Mouse (Mus musculus) midbrain, embryonic 16.5 days (tissue): ENCODE measurements around the gene Zdhhc8. TPM values are rescaled to one million over a fixed set of nuclear protein-coding genes. Genes with fewer than 3 reads are reported as not detected.

Experiments used
- ATAC-seq: fragments of 200-750 bp; cut with Nextera tagmentation; 2 replicates; pipeline ENCODE4 v1.8.0; 2017; ENCODE audit warnings: moderate TSS enrichment
- H3K27ac ChIP-seq: fragments of 300-500 bp; sonication (generic); 2 replicates; pipeline ENCODE4 v1.5.1; 2014; ENCODE audit warnings: mild to moderate bottlenecking, low read length, mixed read lengths
- H3K27me3 ChIP-seq: fragments of 300-500 bp; sonication (generic); 2 replicates; pipeline ENCODE4 v1.6.1; 2014; ENCODE audit warnings: low read depth, low read length, mixed read lengths; ENCODE audit not compliant: control insufficient read depth, insufficient read depth
- H3K36me3 ChIP-seq: fragments of 300-500 bp; sonication (generic); 2 replicates; pipeline ENCODE4 v1.6.1; 2014; ENCODE audit warnings: mild to moderate bottlenecking, low read length, moderate library complexity, mixed read lengths; ENCODE audit not compliant: control insufficient read depth, insufficient read depth
- H3K4me1 ChIP-seq: fragments of 300-500 bp; sonication (generic); 2 replicates; pipeline ENCODE4 v1.6.1; 2014; ENCODE audit warnings: mild to moderate bottlenecking, low read length, mixed read lengths; ENCODE audit not compliant: control insufficient read depth, insufficient read depth
- H3K4me2 ChIP-seq: fragments of 300-500 bp; sonication (generic); 2 replicates; pipeline ENCODE4 v1.6.1; 2014; ENCODE audit warnings: mild to moderate bottlenecking, low read length, mixed read lengths
- H3K4me3 ChIP-seq: fragments of 300-500 bp; sonication (generic); 2 replicates; pipeline ENCODE4 v1.5.1; 2014; ENCODE audit warnings: low read depth, mild to moderate bottlenecking, low read length, moderate library complexity, mixed read lengths
- H3K9ac ChIP-seq: fragments of 300-500 bp; sonication (generic); 2 replicates; pipeline ENCODE4 v1.6.1; 2014; ENCODE audit warnings: low read depth, low read length, mixed read lengths
- H3K9me3 ChIP-seq: fragments of 300-500 bp; sonication (generic); replicated peaks from 2 replicates; pipeline ENCODE4 v1.6.1; 2014; ENCODE audit warnings: mild to moderate bottlenecking, low read length, mixed read lengths; ENCODE audit not compliant: control insufficient read depth, poor library complexity, severe bottlenecking
- WGBS: fragments of 180-500 bp; shearing (Covaris S2); extraction: QIAGEN DNeasy Blood & Tissue Kit; methylation state at CpG from one replicate; pipeline ENCODE4 v1.1.7; 2014; 5-methylcytosine and 5-hydroxymethylcytosine counted together
- polyA plus RNA-seq: library from polyadenylated mRNA; unstranded; fragments of >200 nt; fragmentation: Nextera tagmentation; extraction: Ambion mirVana; gene quantifications from 2 replicates; pipeline ENCODE4 v1.2.1, GENCODE M21; 2015

Gene Zdhhc8
- polyA plus RNA-seq, 1 experiment from 2014 or later: 13.8 TPM

- no peaks in the 10 kb centered on the region for H3K27me3 ChIP-seq
- H3K4me1 ChIP-seq: peaks cover 31% of the 10 kb centered on the region
- H3K9me3 ChIP-seq: no peaks in the 10 kb centered on the region
- peaks cover 3% of the 10 kb centered on the region; the same call in 1 of the 2 replicates for H3K36me3 ChIP-seq
- WGBS: 19% methylated on average over 13 of the region's 13 CpGs
- H3K27ac ChIP-seq: no peak overlapping the region; the same call in none of the 2 replicates
- H3K4me3 ChIP-seq: peak overlapping the region; percentile 90
- H3K9ac ChIP-seq: peak overlapping the region; percentile 84
- peak; percentile 11; the same call in 1 of the 2 replicates for ATAC-seq
- H3K4me2 ChIP-seq: peak overlapping the region; percentile 89
These were observed 841 bp downstream of the Zdhhc8 start for GRCm38 (mm10) chr16:18233919-18234670.

- peaks cover 31% of the 10 kb centered on the region for H3K4me1 ChIP-seq
- H3K9ac ChIP-seq: peak overlapping the region; percentile 84; the same call in 1 of the 2 replicates
- WGBS: 79% methylated on average over 1 of the region's 1 CpGs
These were observed 1.5 kb downstream of the Zdhhc8 start for GRCm38 (mm10) chr16:18233451-18233850.

GRCm38 (mm10) chr16:18231451-18231850 lies 3.5 kb downstream of the Zdhhc8 start:
- H3K9me3 ChIP-seq: no peaks in the 10 kb centered on the region
- peaks cover 8% of the 10 kb centered on the region; the same call in 1 of the 2 replicates for H3K36me3 ChIP-seq
- peaks cover 30% of the 10 kb centered on the region for H3K4me1 ChIP-seq
- H3K4me2 ChIP-seq: no peak overlapping the region
- H3K27ac ChIP-seq: no peak overlapping the region
- ATAC-seq: no peak
- WGBS: 90% methylated on average over 4 of the region's 4 CpGs
- H3K27me3 ChIP-seq: no peaks in the 10 kb centered on the region
- H3K4me3 ChIP-seq: no peak overlapping the region
- no peak overlapping the region for H3K9ac ChIP-seq

More at GRCm38 (mm10) chr16:18233451-18233850, 1.5 kb downstream of the Zdhhc8 start:
- Histone ChIP-seq H3K36me3 (0 out of 2 replicates have a peak, but pooled peaks cover 3% of the 10 kb centered on the region), H3K4me3 (no peak overlapping the region; the same call in 1 of the 2 replicates), H3K27ac (no peak overlapping the region), H3K4me2 (peak overlapping the region; percentile 89), H3K9me3 (no peaks in the 10 kb centered on the region), H3K27me3 (no peaks in the 10 kb centered on the region)
- no peak for ATAC-seq

- Histone ChIP-seq H3K27me3 (no peaks in the 10 kb centered on the region), H3K9ac (no peak overlapping the region), H3K27ac (no peak overlapping the region), H3K4me1 (peaks cover 26% of the 10 kb centered on the region), H3K9me3 (no peaks in the 10 kb centered on the region), H3K4me3 (no peak overlapping the region), H3K36me3 (peaks cover 12% of the 10 kb centered on the region), H3K4me2 (no peak overlapping the region)
- WGBS: 78% methylated on average over 3 of the region's 3 CpGs
- no peak for ATAC-seq
These were observed 3.9 kb downstream of the Zdhhc8 start for GRCm38 (mm10) chr16:18231047-18231446.

GRCm38 (mm10) chr16:18230617-18231016 lies 4.3 kb downstream of the Zdhhc8 start:
- no peak overlapping the region for H3K9ac ChIP-seq
- no peaks in the 10 kb centered on the region for H3K9me3 ChIP-seq
- H3K4me2 ChIP-seq: no peak overlapping the region
- H3K27ac ChIP-seq: no peak overlapping the region
- peaks cover 16% of the 10 kb centered on the region for H3K36me3 ChIP-seq
- WGBS: 92% methylated on average over 6 of the region's 6 CpGs
- H3K4me3 ChIP-seq: no peak overlapping the region
- H3K4me1 ChIP-seq: peaks cover 22% of the 10 kb centered on the region
- H3K27me3 ChIP-seq: no peaks in the 10 kb centered on the region
- ATAC-seq: no peak

GRCm38 (mm10) chr16:18229622-18230021 lies 5.3 kb downstream of the Zdhhc8 start:
- 65% methylated on average over 11 of the region's 11 CpGs for WGBS

GRCm38 (mm10) chr16:18228856-18229255 lies 6.1 kb downstream of the Zdhhc8 start:
- Histone ChIP-seq H3K36me3 (peaks cover 28% of the 10 kb centered on the region), H3K27ac (no peak overlapping the region), H3K4me1 (peaks cover 17% of the 10 kb centered on the region), H3K9me3 (no peaks in the 10 kb centered on the region), H3K9ac (no peak overlapping the region), H3K4me2 (no peak overlapping the region), H3K27me3 (no peaks in the 10 kb centered on the region), H3K4me3 (no peak overlapping the region)
- 87% methylated on average over 4 of the region's 4 CpGs for WGBS
- ATAC-seq: no peak

More at GRCm38 (mm10) chr16:18229622-18230021, 5.3 kb downstream of the Zdhhc8 start:
- H3K36me3 ChIP-seq: peaks cover 26% of the 10 kb centered on the region
- H3K27me3 ChIP-seq: no peaks in the 10 kb centered on the region
- H3K9ac ChIP-seq: no peak overlapping the region
- ATAC-seq: no peak
- no peak overlapping the region for H3K27ac ChIP-seq
- peaks cover 22% of the 10 kb centered on the region for H3K4me1 ChIP-seq
- H3K9me3 ChIP-seq: no peaks in the 10 kb centered on the region
- no peak overlapping the region for H3K4me3 ChIP-seq
- H3K4me2 ChIP-seq: 0 out of 2 replicates have a peak overlapping the region, but pooled peaks have one; percentile 9

GRCm38 (mm10) chr16:18227897-18228422 lies 7.0 kb downstream of the Zdhhc8 start:
- WGBS: 94% methylated on average over 20 of the region's 20 CpGs
- Histone ChIP-seq H3K9me3 (no peaks in the 10 kb centered on the region), H3K27ac (no peak overlapping the region), H3K4me2 (no peak overlapping the region), H3K9ac (no peak overlapping the region), H3K4me1 (peaks cover 9% of the 10 kb centered on the region; the same call in 1 of the 2 replicates), H3K36me3 (peaks cover 30% of the 10 kb centered on the region), H3K27me3 (no peaks in the 10 kb centered on the region), H3K4me3 (no peak overlapping the region)
- no peak for ATAC-seq

- Histone ChIP-seq H3K9ac (no peak overlapping the region), H3K4me3 (no peak overlapping the region), H3K9me3 (no peaks in the 10 kb centered on the region), H3K4me1 (peaks cover 9% of the 10 kb centered on the region; the same call in 1 of the 2 replicates), H3K4me2 (no peak overlapping the region), H3K27me3 (no peaks in the 10 kb centered on the region), H3K27ac (no peak overlapping the region), H3K36me3 (peaks cover 30% of the 10 kb centered on the region)
- 93% methylated on average over 13 of the region's 13 CpGs for WGBS
- no peak for ATAC-seq
These were observed 7.7 kb downstream of the Zdhhc8 start for GRCm38 (mm10) chr16:18227187-18227586.
